Mouse (Mus musculus): Measurements from ENCODE around the gene Slc25a16.

Slc25a16 gene

DNA sequence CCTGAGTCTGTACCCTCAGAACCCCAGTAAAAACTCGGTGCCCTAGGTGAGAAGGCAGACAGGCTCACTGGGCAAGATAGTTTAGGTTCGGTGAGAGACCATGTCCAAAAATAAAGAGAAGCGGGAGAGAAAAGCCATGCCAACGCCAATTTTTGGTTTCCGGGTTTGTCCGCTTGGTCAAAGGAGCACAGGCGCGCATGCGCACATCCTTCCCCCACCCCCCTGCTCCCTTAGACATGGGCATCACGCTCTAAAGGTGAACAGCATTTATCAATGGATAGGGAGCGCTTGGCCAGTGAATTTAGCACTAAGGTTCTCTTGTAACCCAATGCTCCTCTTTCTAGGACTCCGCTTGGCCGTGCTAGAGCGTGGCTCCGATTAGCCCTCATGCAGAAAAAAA lies 70.2 kb downstream of the Slc25a16 start:
- Histone ChIP-seq H3K9me3 (ENCODE audit: low read length) (no peaks in the 10 kb centered on the region), H3K27me3 (ENCODE audit: insufficient read depth, low read length) (no peaks in the 10 kb centered on the region), H3K4me3 (replicated peaks; ENCODE audit: low read length) (peak overlapping the region; percentile 54), H3K4me1 (replicated peaks; ENCODE audit: low read depth, low read length) (peaks cover 62% of the 10 kb centered on the region), H3K36me3 (ENCODE audit: insufficient read depth, low read length) (peaks cover 61% of the 10 kb centered on the region)
- no peak for TF ChIP-seq POU5F1 (IDR thresholded peaks at IDR 0.05; ENCODE audit: borderline replicate concordance, low read length)
- TF ChIP-seq NANOG (IDR thresholded peaks at IDR 0.05; ENCODE audit: borderline replicate concordance, low read length) = no peak
- TF ChIP-seq CTCF (conservative IDR thresholded peaks at IDR 0.05; ENCODE audit: low read length) = no peak

DNA sequence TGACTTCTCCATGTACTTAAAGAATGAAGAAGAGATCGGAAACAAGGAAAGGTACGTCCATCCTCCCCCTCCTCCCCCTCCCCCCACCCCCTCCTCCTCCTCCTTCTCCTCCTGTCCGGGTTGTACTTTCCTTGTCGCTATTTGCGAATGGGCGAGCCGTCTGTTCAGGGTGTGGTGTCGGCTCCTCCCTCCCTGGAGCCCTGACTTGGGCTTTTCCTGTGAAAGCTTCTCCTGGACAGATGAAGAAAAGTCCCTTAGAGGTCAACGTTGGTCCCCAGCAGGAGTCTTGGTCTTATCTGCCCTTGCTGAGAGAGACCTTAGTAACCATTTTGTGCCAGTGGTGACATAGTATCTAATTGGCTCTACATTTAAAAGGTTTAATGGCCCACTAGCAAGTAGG lies 73.6 kb downstream of the Slc25a16 start:
- TF ChIP-seq NANOG (IDR thresholded peaks at IDR 0.05; ENCODE audit: borderline replicate concordance, low read length) (no peak), CTCF (conservative IDR thresholded peaks at IDR 0.05; ENCODE audit: low read length) (no peak), POU5F1 (IDR thresholded peaks at IDR 0.05; ENCODE audit: borderline replicate concordance, low read length) (no peak)
- H3K4me3 ChIP-seq (replicated peaks; ENCODE audit: low read length) = no peak overlapping the region; the same call in 1 of the 2 replicates
- H3K27me3 ChIP-seq (ENCODE audit: insufficient read depth, low read length) = no peaks in the 10 kb centered on the region
- H3K4me1 ChIP-seq (replicated peaks; ENCODE audit: low read depth, low read length) = peaks cover 45% of the 10 kb centered on the region
- peaks cover 82% of the 10 kb centered on the region for H3K36me3 ChIP-seq (ENCODE audit: insufficient read depth, low read length)
- H3K9me3 ChIP-seq (ENCODE audit: low read length) = no peaks in the 10 kb centered on the region

Data from E14TG2a.4 (cell line).